Mouse (Mus musculus) E14TG2a.4 (cell line): ENCODE results near the gene Rgsl1.

Experiments used
- CTCF ChIP-seq: conservative IDR thresholded peaks from 2 replicates; pipeline ENCODE4 v1.5.1; 2014; ENCODE audit warnings: low read length
- POU5F1 ChIP-seq: IDR thresholded peaks from 2 replicates; pipeline ENCODE4 v1.6.1; 2014; ENCODE audit warnings: low read length, borderline replicate concordance

DNA sequence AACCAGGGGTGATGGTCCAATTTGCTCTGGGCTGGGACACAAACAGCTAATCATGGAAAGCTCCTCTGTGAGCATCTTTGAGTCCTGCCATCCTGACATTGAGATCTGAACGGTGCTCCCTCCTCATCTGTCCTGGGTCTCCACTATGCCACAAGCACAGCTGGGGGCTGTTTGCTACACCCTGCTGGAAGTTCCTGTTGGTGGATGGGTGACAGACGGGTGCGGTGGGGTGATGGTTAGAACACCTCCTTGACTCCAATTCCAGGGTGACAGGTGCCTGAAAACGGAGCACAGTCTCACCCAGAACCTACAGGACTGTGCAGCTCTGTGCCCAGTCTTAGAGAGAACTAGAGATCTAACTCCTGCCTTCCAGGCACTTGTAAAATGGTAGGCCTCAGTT is 109.1 kb downstream of the Rgsl1 start:
- no peak for TF ChIP-seq CTCF
- no peak for TF ChIP-seq POU5F1
